Mouse (Mus musculus) E14TG2a.4 (cell line): ENCODE measurements around the gene Zfp69.

ENCODE experiments used
- CTCF ChIP-seq: conservative IDR thresholded peaks from 2 replicates; pipeline ENCODE4 v1.5.1; 2014; ENCODE audit warnings: low read length
- NANOG ChIP-seq: IDR thresholded peaks from 2 replicates; pipeline ENCODE4 v1.6.1; 2014; ENCODE audit warnings: borderline replicate concordance, low read length, mixed read lengths
- POU5F1 ChIP-seq: IDR thresholded peaks from 2 replicates; pipeline ENCODE4 v1.6.1; 2014; ENCODE audit warnings: low read length, borderline replicate concordance

GRCm38 (mm10) chr4:120895810-120896584, 55.5 kb downstream of the Zfp69 start:
- TF ChIP-seq CTCF (no peak), POU5F1 (no peak), NANOG (no peak)
